Mouse (Mus musculus) neural tube, embryonic 13.5 days (tissue): ENCODE results near the gene Slx4ip. TPM values are rescaled to one million over a fixed set of nuclear protein-coding genes. Genes with fewer than 3 reads are reported as not detected.
A peak's percentile ranks its signal among the peaks of the same experiment; 100 is the strongest.

Experiments
- ATAC-seq: fragments of 200-750 bp; cut with Nextera tagmentation; 2 replicates; pipeline ENCODE4 v1.8.0; 2017; ENCODE audit warnings: low read depth, mild to moderate bottlenecking, moderate TSS enrichment, moderate library complexity
- H3K27ac ChIP-seq: fragments of 300-500 bp; sonication (generic); replicated peaks from 2 replicates; pipeline ENCODE4 v1.5.1; 2015; ENCODE audit warnings: moderate library complexity, mild to moderate bottlenecking, inconsistent platforms
- H3K27me3 ChIP-seq: fragments of 300-500 bp; sonication (generic); 2 replicates; pipeline ENCODE4 v1.6.1; 2015; ENCODE audit warnings: mild to moderate bottlenecking, inconsistent platforms
- H3K36me3 ChIP-seq: fragments of 300-500 bp; sonication (generic); 2 replicates; pipeline ENCODE4 v1.6.1; 2015; ENCODE audit warnings: mild to moderate bottlenecking, inconsistent platforms
- H3K4me1 ChIP-seq: fragments of 300-500 bp; sonication (generic); replicated peaks from 2 replicates; pipeline ENCODE4 v1.6.1; 2015; ENCODE audit warnings: inconsistent platforms
- H3K4me2 ChIP-seq: fragments of 300-500 bp; sonication (generic); 2 replicates; pipeline ENCODE4 v1.6.1; 2015; ENCODE audit warnings: inconsistent platforms, mild to moderate bottlenecking, moderate library complexity
- H3K4me3 ChIP-seq: fragments of 300-500 bp; sonication (generic); 2 replicates; pipeline ENCODE4 v1.5.1; 2015; ENCODE audit warnings: mild to moderate bottlenecking, inconsistent platforms
- H3K9ac ChIP-seq: fragments of 300-500 bp; sonication (generic); 2 replicates; pipeline ENCODE4 v1.6.1; 2015; ENCODE audit warnings: moderate library complexity, mild to moderate bottlenecking, inconsistent platforms
- H3K9me3 ChIP-seq: fragments of 300-500 bp; sonication (generic); 2 replicates; pipeline ENCODE4 v1.6.1; 2016; ENCODE audit warnings: inconsistent platforms
- WGBS: fragments of 180-500 bp; shearing (Covaris S2); methylation state at CpG from one replicate; pipeline ENCODE4 v1.1.7; 2015; 5-methylcytosine and 5-hydroxymethylcytosine counted together
- polyA plus RNA-seq: library from polyadenylated mRNA; unstranded; fragments of >200 nt; fragmentation: Nextera tagmentation; extraction: Ambion mirVana; gene quantifications from 2 replicates; pipeline ENCODE4 v1.2.1, GENCODE M21; 2015

The Slx4ip gene
- polyA plus RNA-seq, 1 experiment from 2014 or later: 12.3 TPM

DNA sequence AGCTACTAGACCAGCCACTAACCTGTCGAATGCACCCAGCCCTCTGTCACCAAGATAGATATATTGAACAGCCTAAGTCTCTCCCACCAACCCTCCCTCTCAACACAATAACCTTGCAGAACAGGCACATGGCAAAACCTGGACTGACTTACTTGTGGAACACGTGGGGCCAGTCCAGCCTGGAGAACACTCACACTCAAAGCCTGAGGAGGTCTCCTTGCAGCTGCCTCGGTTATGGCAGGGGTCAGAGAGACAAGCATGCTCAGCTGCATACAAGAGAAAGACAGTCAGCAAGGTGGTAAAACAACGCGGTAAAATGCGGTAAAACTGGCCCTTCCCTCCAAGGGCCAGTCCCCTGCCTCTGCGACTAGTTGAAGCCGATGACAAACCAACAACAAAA is 203.3 kb downstream of the Slx4ip start:
- peaks cover 39% of the 10 kb centered on the region for H3K36me3 ChIP-seq
- peaks cover 91% of the 10 kb centered on the region for H3K4me1 ChIP-seq
- H3K9ac ChIP-seq: no peak overlapping the region
- H3K4me3 ChIP-seq: no peak overlapping the region
- H3K27me3 ChIP-seq: no peaks in the 10 kb centered on the region
- H3K4me2 ChIP-seq: no peak overlapping the region
- H3K27ac ChIP-seq: 0 out of 2 replicates have a peak overlapping the region, but pooled peaks have one; percentile 9
- H3K9me3 ChIP-seq: no peaks in the 10 kb centered on the region
- no peak for ATAC-seq
- WGBS: 52% methylated on average over 8 of the region's 8 CpGs

DNA sequence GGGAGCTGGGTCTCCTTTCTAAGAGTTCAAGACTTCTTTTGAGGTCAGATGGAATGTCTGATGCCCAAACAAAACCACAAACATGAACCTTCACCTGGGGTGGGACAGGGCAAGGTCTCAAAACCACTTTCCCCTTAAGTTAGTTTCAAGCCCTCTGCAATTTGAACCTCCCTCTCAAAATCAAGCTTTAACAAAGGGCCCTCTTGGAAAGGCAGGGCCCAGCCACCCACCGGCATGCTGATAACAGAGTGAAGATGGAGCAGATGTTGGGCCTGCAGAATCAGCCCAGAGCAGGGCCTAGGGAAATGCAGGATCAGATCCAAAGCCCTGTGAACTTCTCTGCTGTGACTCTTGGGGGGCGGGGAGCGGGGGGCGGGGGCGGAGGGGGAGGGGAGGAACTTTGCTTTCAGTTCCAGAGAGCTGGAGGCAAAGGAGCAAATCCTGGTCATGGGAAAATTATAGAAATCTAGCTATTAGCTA is 206.0 kb downstream of the Slx4ip start:
- no peak for ATAC-seq
- 7% methylated on average over 3 of the region's 5 CpGs for WGBS
- H3K9ac ChIP-seq: no peak overlapping the region
- no peak overlapping the region for H3K4me2 ChIP-seq
- peak overlapping the region; percentile 49; the same call in 1 of the 2 replicates for H3K27ac ChIP-seq
- no peaks in the 10 kb centered on the region for H3K9me3 ChIP-seq
- no peak overlapping the region for H3K4me3 ChIP-seq
- H3K27me3 ChIP-seq: no peaks in the 10 kb centered on the region
- H3K36me3 ChIP-seq: peaks cover 15% of the 10 kb centered on the region
- H3K4me1 ChIP-seq: peaks cover 98% of the 10 kb centered on the region

DNA sequence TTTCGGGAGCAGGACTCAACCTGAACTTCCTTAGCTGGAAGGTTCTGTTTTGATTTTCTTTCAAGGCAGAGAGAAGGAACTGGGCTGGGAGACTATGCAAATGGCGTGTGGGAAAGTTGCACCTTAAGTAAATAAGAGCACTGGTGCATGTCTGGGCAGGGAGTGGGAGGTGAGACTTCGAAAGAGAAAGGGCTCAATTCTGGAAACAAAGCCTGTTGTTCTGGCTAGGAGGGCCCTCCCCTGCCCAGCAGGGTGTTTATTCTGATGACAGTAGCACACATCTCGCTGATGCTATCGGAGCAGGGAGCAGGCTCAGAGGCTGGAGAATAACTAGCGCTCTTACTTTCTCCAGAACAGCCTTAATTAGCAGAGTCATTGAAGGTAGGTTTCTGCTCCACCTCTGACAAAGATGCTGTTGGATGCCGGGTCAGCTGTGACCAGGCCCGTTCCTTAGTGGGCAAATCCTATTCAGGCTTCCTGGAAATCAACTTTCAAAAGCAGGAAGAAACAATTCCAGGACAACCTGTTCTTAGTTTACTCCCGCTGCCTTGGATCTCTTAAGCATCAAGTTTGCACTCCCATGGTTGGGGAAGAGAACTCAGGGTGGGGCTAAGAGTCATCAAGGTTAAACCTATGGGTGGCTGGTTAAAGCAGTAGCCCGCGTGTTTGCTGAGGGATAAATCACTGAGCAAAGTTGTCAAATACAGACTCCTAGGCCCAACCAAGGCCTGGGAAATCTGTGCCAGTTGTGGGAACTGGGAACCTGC is 207.4 kb downstream of the Slx4ip start:
- ATAC-seq: no peak
- no peak overlapping the region for H3K4me2 ChIP-seq
- H3K4me1 ChIP-seq: peaks cover 84% of the 10 kb centered on the region
- peaks cover 18% of the 10 kb centered on the region for H3K36me3 ChIP-seq
- no peaks in the 10 kb centered on the region for H3K9me3 ChIP-seq
- no peak overlapping the region for H3K9ac ChIP-seq
- no peak overlapping the region for H3K27ac ChIP-seq
- H3K27me3 ChIP-seq: no peaks in the 10 kb centered on the region
- WGBS: 17% methylated on average over 11 of the region's 11 CpGs
- H3K4me3 ChIP-seq: no peak overlapping the region

DNA sequence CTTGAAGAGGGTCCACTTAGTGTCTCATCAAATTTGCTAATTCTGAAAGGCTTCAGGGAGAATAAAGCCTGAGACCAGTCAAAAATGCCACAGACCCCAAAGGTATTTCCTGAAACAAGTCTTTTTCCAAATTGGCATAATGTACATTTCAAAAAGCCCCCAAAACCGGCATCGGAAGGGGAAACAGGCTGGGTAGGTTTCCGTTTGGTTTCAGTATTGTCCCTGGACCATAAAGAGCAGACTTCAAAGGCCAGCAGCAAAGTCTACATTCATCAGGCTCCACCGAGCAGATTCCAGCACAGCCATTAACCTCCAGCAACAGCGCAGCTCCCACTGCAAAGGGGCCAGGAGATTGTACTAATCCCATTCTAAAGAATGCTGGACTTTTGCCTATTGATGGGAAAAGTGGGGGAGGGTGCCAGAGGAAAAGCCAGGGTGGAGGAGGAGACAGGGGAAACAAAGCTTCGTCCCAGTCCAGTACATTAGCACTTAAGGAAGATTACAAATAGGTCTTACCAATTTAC is 208.3 kb downstream of the Slx4ip start:
- H3K4me1 ChIP-seq: peaks cover 75% of the 10 kb centered on the region
- no peaks in the 10 kb centered on the region for H3K9me3 ChIP-seq
- H3K36me3 ChIP-seq: peaks cover 22% of the 10 kb centered on the region
- 7% methylated on average over 6 of the region's 6 CpGs for WGBS
- H3K4me3 ChIP-seq: no peak overlapping the region
- H3K9ac ChIP-seq: no peak overlapping the region
- H3K27ac ChIP-seq: no peak overlapping the region
- no peaks in the 10 kb centered on the region for H3K27me3 ChIP-seq
- ATAC-seq: no peak
- no peak overlapping the region for H3K4me2 ChIP-seq

DNA sequence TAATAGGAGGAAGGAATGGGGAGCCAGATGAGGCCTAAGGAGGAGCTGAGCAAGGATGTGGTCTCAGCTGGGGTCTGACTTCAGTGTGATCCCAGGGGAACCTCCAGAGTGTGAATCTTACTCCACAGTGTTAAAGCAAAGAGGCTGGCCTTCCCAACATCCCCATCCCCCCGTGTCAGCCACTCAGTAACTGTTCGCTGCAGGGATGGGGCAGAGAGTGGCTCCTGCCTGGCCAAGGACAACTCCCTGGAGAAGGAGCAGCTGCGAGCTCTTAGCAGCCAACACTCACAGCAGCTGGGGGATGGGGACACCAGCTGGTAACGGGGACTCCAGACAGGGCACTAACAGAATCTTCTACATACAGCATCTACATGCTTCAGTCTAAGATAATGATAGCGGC is 210.1 kb downstream of the Slx4ip start:
- 17% methylated on average over 5 of the region's 5 CpGs for WGBS
- no peaks in the 10 kb centered on the region for H3K9me3 ChIP-seq
- no peak overlapping the region for H3K4me2 ChIP-seq
- H3K27ac ChIP-seq: 0 out of 2 replicates have a peak overlapping the region, but pooled peaks have one; percentile 7
- H3K4me1 ChIP-seq: peaks cover 59% of the 10 kb centered on the region
- no peak overlapping the region for H3K4me3 ChIP-seq
- ATAC-seq: peak; percentile 70
- H3K36me3 ChIP-seq: peaks cover 24% of the 10 kb centered on the region
- H3K9ac ChIP-seq: no peak overlapping the region
- no peaks in the 10 kb centered on the region for H3K27me3 ChIP-seq

DNA sequence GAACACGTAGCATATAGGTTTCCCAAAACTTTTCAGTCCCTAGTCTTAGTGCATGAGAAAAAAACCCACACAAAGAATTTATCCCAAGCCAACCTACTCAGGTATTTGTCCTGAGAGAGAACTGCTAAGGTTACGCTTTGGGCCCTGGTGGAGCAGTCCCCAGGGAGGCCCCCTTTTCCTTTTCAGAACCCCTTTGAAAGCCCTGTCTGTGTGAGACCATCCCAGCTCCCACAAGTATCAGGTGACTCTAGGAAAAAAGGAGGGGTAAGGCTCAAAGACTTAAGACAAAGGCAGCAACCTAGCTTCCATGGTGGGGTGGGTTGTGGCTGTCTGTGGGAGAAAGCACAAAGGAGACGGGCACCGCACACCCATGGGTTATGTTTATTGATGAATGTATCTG is 216.2 kb downstream of the Slx4ip start:
- Histone ChIP-seq H3K27ac (no peak overlapping the region), H3K4me3 (no peak overlapping the region), H3K36me3 (peaks cover 25% of the 10 kb centered on the region), H3K4me2 (no peak overlapping the region), H3K27me3 (peaks cover 19% of the 10 kb centered on the region), H3K9me3 (no peaks in the 10 kb centered on the region), H3K9ac (no peak overlapping the region), H3K4me1 (peaks cover 55% of the 10 kb centered on the region)
- 55% methylated on average over 4 of the region's 4 CpGs for WGBS
- no peak for ATAC-seq

DNA sequence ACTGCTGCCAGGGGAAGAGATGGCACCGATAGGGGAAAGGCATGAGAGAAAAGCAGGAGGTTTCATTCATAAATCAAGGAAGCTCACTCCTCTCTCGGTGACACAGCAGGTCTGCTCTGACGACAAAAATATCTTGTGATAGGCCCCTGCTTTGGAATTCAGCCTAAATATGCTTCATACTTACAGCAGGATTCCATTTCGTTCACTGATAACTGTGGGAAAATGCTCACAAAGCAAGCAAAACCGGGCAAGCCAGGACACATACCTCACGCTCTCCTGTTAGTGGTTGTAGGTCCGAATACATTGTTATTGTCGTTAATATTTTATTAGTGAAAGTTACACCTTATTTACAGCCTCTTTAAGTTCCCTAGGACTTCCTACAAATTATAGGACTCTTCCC is 216.9 kb downstream of the Slx4ip start:
- H3K27ac ChIP-seq: no peak overlapping the region
- peaks cover 19% of the 10 kb centered on the region for H3K27me3 ChIP-seq
- no peaks in the 10 kb centered on the region for H3K9me3 ChIP-seq
- H3K4me3 ChIP-seq: no peak overlapping the region
- WGBS: 55% methylated on average over 8 of the region's 8 CpGs
- H3K9ac ChIP-seq: no peak overlapping the region
- H3K4me2 ChIP-seq: peak overlapping the region; percentile 3; the same call in 1 of the 2 replicates
- no peak for ATAC-seq
- H3K4me1 ChIP-seq: peaks cover 63% of the 10 kb centered on the region
- peaks cover 25% of the 10 kb centered on the region for H3K36me3 ChIP-seq

DNA sequence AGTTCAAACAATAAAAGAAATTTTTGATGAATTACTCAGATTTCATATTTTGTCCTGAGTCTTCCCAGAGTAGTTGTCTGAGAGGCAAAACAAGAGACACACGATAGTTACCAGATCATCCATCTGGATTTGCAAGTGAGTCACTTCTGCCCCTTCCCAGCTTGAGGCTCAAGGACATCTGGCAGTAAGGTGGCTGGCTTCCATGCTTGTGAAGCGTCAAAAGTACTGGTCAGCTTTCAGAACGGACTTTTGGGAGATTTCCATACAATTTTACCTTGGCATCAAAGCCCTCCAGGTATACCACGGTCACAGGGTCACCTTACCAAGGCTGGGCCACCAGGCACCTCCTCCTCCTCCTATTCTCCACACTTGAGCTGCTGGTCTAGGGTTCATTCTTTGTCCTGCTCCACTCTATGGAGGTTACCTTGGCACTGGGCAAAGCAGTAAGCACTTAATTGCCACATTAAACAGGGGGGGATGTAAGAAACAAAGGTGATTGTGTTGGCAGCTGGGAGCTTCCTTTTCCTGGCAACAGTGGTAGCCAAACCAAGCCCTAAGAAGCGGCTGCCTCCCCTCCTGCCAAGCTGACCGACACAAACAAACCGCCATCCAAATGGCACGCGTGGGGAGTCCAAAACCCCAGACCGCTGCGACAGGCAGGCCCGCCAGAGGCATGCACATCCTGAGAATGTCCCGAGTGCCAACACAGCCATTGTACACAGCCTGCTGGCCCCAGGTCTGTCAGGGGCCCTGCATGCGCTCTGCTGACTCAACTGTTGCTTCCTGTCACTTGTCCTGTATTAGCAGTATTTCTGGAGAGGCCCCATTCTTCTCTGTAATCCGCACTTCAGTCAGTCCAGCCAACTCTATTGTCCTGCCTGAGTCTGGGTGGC is 218.5 kb downstream of the Slx4ip start:
- 28% methylated on average over 15 of the region's 15 CpGs for WGBS
- peak overlapping the region; percentile 54 for H3K27ac ChIP-seq
- peaks cover 11% of the 10 kb centered on the region for H3K36me3 ChIP-seq
- peaks cover 25% of the 10 kb centered on the region for H3K27me3 ChIP-seq
- peak; percentile 24; the same call in 1 of the 2 replicates for ATAC-seq
- no peaks in the 10 kb centered on the region for H3K9me3 ChIP-seq
- H3K9ac ChIP-seq: 0 out of 2 replicates have a peak overlapping the region, but pooled peaks have one; percentile 17
- H3K4me1 ChIP-seq: peaks cover 77% of the 10 kb centered on the region
- H3K4me2 ChIP-seq: peak overlapping the region; percentile 93
- no peak overlapping the region for H3K4me3 ChIP-seq

DNA sequence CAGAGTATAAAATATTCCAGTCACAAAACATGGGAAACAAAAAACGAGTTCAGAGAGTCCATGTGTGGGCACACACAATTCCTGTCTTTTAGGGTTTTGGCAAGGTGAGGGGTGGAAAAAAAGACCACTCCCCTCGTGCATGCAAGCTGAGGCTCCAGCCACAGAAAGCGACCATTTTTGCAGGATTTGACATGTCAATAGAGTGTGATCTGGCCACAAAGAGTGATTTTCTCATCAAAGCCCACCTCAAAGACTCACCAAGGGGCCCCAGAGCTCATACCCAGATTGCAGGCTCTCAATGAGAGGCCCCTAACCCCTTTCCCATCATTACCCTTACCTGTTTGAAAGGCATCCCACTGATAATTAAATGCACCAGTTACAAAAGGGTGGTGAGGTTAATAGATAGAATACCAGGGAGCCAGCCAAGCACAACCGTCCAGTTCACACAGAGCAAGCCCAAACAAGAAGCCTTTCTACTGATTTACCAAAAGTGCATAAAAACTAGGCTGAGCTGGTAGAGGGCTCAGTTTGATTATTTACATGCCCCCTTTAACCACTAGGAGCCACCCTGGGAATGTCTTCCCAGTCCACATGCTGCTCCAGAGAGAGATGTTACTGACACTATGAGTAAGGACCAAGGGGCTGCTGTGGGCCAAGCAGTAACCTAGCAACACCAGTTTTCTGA is 219.3 kb downstream of the Slx4ip start:
- Histone ChIP-seq H3K4me2 (peak overlapping the region; percentile 93), H3K27me3 (peaks cover 32% of the 10 kb centered on the region), H3K9me3 (no peaks in the 10 kb centered on the region), H3K36me3 (peaks cover 8% of the 10 kb centered on the region), H3K27ac (peak overlapping the region; percentile 54), H3K4me3 (no peak overlapping the region), H3K4me1 (peaks cover 85% of the 10 kb centered on the region), H3K9ac (no peak overlapping the region)
- ATAC-seq: no peak
- WGBS: 18% methylated on average over 4 of the region's 4 CpGs

DNA sequence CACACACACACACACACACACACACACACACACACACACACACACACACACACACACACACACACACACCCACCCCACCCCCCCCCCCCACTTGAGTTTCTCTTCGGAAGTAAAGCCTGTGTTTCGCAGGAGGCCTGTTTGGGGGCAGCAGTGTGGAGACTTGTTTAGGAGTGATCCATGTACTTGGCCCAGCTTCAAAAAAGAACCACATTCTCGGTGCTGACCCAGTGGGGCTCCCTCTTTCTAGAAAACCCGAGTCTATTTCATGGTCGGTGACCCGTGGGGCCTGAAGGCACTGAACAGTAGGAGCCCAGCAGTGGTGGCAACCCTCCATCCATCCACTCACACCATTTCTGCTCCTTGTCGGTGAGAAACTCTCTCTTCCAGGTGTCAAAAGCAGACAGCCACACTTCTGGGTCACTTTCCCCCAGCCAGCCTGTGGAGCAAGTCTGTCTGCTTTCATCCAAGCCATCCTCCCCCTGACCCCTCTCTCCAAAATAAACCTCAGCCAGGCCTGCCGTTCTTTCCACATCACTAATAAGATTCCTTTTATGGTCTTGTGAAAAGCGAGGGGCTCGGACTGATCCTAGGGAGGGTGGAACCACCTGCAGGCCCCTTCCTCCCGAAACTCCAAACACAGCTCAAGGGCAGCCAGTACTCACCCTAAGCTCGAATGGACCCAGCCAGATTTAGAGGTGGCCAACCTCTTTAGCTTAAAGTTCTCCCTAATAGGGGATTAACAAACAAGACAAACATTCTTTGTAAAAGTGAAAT is 222.5 kb downstream of the Slx4ip start:
- peak overlapping the region; percentile 29 for H3K27ac ChIP-seq
- peaks cover 82% of the 10 kb centered on the region for H3K4me1 ChIP-seq
- WGBS: 3% methylated on average over 12 of the region's 12 CpGs

More for the DNA sequence above, 222.5 kb downstream of the Slx4ip start:
- H3K9ac ChIP-seq: peak overlapping the region; percentile 88
- ATAC-seq: no peak
- no peaks in the 10 kb centered on the region for H3K36me3 ChIP-seq
- peaks cover 33% of the 10 kb centered on the region for H3K27me3 ChIP-seq
- H3K4me3 ChIP-seq: peak overlapping the region; percentile 61
- H3K4me2 ChIP-seq: peak overlapping the region; percentile 93
- H3K9me3 ChIP-seq: no peaks in the 10 kb centered on the region
